In genomic region chrX:41578797-41579196, GRCm38 (mm10) we compare ENCODE assay signal across 24 mouse cellular contexts.
DNase-seq lines count a peak whose midpoint lies in the region; ATAC-seq and TF ChIP-seq lines count a peak whose summit lies in the region.
"Had no signal": no experiment of that assay in that cellular context is flagged by ENCODE, and none has a peak within 500 bp of the region (broad histone marks: within the 10 kb centered on the region; RNA-seq: fewer than 3 reads in every experiment).

No protein-coding gene starts in this region.

- no peaks in the 10 kb centered on the region for H3K4me1 ChIP-seq in lung, embryonic 14.5 days (ENCODE audit: insufficient read depth)
- H3K4me1 ChIP-seq: embryonic facial prominence, embryonic 15.5 days; forebrain, embryonic 15.5 days; heart, embryonic 10.5 days; hindbrain, embryonic 15.5 days; limb, embryonic 15.5 days; liver, embryonic 15.5 days; midbrain, embryonic 12.5 days had no signal

- no peak overlapping the region for H3K4me2 ChIP-seq in lung, embryonic 14.5 days
- H3K4me2 ChIP-seq: embryonic facial prominence, embryonic 15.5 days; forebrain, embryonic 15.5 days; hindbrain, embryonic 15.5 days; limb, embryonic 15.5 days; liver, embryonic 15.5 days; midbrain, embryonic 12.5 days had no signal

- H3K9me3 ChIP-seq in lung, embryonic 14.5 days (ENCODE audit: low read depth, low read length), result no peaks in the 10 kb centered on the region
- H3K9me3 ChIP-seq: embryonic facial prominence, embryonic 15.5 days; forebrain, embryonic 15.5 days; heart, embryonic 10.5 days; hindbrain, embryonic 15.5 days; limb, embryonic 15.5 days; liver, embryonic 15.5 days; midbrain, embryonic 12.5 days had no signal

- no peak overlapping the region for H3K27ac ChIP-seq in lung, embryonic 14.5 days (ENCODE audit: low read depth)
- H3K27ac ChIP-seq: embryonic facial prominence, embryonic 15.5 days; forebrain, embryonic 15.5 days; heart, embryonic 10.5 days; hindbrain, embryonic 15.5 days; limb, embryonic 15.5 days; liver, embryonic 15.5 days; midbrain, embryonic 12.5 days had no signal

- H3K4me3 ChIP-seq in lung, embryonic 14.5 days (ENCODE audit: low read depth, low read length), result no peak overlapping the region
- H3K4me3 ChIP-seq: embryonic facial prominence, embryonic 15.5 days; forebrain, embryonic 15.5 days; heart, embryonic 10.5 days; hindbrain, embryonic 15.5 days; limb, embryonic 15.5 days; liver, embryonic 15.5 days; midbrain, embryonic 12.5 days had no signal

- H3K9ac ChIP-seq in lung, embryonic 14.5 days, result no peak overlapping the region
- H3K9ac ChIP-seq: embryonic facial prominence, embryonic 15.5 days; forebrain, embryonic 15.5 days; hindbrain, embryonic 15.5 days; limb, embryonic 15.5 days; liver, embryonic 15.5 days; midbrain, embryonic 12.5 days had no signal

- no peak for ATAC-seq in lung, embryonic 14.5 days (ENCODE audit: insufficient read depth)
- ATAC-seq: CD4-positive, CD25-positive, alpha-beta regulatory T cell, adult 4 months; forebrain, embryonic 15.5 days had no signal

- 49% methylated on average over 5 of the region's 5 CpGs for WGBS in lung, embryonic 14.5 days

- no peaks in the 10 kb centered on the region for H3K27me3 ChIP-seq in lung, embryonic 14.5 days (ENCODE audit: insufficient read depth, low read length)
- H3K27me3 ChIP-seq: embryonic facial prominence, embryonic 15.5 days; forebrain, embryonic 15.5 days; hindbrain, embryonic 15.5 days; limb, embryonic 15.5 days; liver, embryonic 15.5 days; midbrain, embryonic 12.5 days had no signal

- H3K36me3 ChIP-seq in lung, embryonic 14.5 days (ENCODE audit: insufficient read depth), result no peaks in the 10 kb centered on the region
- H3K36me3 ChIP-seq: embryonic facial prominence, embryonic 15.5 days; forebrain, embryonic 15.5 days; heart, embryonic 10.5 days; hindbrain, embryonic 15.5 days; limb, embryonic 15.5 days; liver, embryonic 15.5 days; midbrain, embryonic 12.5 days had no signal

- intact Hi-C loops in left cerebral cortex, postnatal 14 days (cut with DNase I), result no loop called here

- DNase-seq in adrenal gland, postnatal 10 days, result peak; percentile 6
- no peak for DNase-seq in adrenal gland, adult 8-10 months
- DNase-seq in lung, embryonic 14.5 days, result peak; percentile 56
- no peak for DNase-seq in lung, postnatal 14 days
- DNase-seq in MN1 (ENCODE audit: low spot score), result peak; percentile 7
- DNase-seq in mesoderm, embryonic 11.5 days (ENCODE audit: low read depth, low spot score), result peak; percentile 8
- no peak for DNase-seq in left cerebral cortex, postnatal 14 days (ENCODE audit: low spot score in 2 of 2)
- DNase-seq: cerebellum, adult 18-20 months; cerebellum, postnatal 14 days; embryo, embryonic 11 days; kidney, adult 8-10 months; kidney, postnatal 36 days; left cerebral cortex, postnatal 4 days; lung, postnatal 4 days; thymus, adult 18-20 months; thymus, postnatal 36 days had no signal

- TF ChIP-seq CTCF in lung, embryonic 14.5 days (IDR thresholded peaks at IDR 0.05; ENCODE audit: low read depth), result no peak

Comparison
In these comparisons a context has a peak if more than half of its experiments do, and no peak if none do; other contexts are left out.
1. DNase-seq: peak in adrenal gland, postnatal 10 days (single experiment), lung, embryonic 14.5 days (single experiment), MN1 (single experiment) and mesoderm, embryonic 11.5 days (single experiment); none in adrenal gland, adult 8-10 months (single experiment), lung, postnatal 14 days (single experiment) and left cerebral cortex, postnatal 14 days (0 of 2).